Mouse (Mus musculus) embryo, embryonic 9.5 days (tissue): ENCODE measurements around the gene Rasl11b.

Experiments
- DNase-seq: peaks from one replicate; pipeline ENCODE4 v3.0.0-alpha.2; 2017; ENCODE audit errors: extremely low spot score

The Rasl11b gene

DNA sequence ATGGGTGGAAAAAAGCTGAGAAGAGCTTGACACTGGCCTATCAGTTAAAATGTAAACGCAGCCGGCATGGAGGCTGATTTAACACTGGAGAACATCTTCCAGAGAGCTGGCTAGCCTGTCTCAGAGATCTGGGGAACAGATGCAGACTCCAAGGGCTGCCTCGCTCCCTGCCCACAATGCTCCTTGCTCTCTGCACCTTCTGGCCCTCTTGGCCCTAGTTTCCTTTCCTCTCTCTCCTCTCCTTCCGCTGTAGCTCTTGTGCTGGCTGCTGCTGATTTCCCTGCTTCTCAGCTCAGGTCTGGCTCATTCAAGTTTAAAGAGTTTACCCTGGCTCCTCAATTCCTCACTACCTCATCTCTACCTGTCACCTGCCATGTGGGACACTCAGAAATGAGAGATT is 14.6 kb downstream of the Rasl11b start:
- no peak for DNase-seq

DNA sequence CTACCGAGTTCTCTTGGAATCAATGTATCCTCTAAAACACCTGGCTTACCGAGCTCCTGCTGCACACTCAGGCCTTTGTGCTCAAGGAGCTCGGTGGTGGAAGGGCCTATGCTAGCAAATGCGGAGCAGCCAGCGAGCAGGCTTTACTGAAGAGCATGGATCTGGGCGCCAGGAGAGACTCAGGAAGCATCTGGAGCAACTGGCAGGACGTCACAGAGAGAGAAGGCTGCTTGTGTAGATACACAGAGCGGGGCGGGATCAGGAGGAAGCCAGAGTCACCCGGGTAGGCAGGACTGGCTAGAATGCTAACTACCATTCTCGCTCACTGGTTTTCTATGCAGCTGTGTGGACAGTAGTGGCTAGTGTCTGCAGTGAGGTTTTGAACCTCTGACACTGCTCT is 16.3 kb downstream of the Rasl11b start:
- no peak for DNase-seq

DNA sequence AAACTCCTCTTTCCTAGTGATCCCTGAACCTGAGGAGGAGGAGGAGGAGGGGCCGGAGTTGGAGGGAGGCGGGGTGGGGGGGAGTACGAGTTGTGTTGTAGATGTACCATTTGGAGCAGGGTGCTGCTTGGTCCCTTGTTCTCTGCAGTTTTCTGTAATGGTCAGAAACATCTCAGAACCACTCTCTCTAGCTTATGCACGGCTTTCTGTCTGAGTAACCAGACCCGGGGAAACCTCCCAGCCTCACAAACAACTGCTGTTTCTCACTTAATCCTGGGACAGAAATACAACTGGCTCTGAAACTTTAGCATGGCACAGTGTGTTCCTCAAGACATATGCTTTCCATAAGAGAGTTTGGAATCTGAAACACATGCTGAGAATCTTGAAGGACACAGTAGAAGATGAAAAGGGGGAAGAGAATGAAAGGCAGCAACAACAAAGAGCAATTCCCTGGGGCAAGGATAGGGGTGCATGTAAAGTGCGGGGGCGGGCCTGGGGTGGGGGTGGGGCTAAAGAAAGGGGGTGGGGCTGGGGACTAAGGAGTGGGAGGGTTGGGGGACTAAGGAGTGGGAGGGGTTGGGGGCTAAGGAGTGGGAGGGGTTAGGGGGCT is 19.5 kb downstream of the Rasl11b start:
- DNase-seq = peak; percentile 66

DNA sequence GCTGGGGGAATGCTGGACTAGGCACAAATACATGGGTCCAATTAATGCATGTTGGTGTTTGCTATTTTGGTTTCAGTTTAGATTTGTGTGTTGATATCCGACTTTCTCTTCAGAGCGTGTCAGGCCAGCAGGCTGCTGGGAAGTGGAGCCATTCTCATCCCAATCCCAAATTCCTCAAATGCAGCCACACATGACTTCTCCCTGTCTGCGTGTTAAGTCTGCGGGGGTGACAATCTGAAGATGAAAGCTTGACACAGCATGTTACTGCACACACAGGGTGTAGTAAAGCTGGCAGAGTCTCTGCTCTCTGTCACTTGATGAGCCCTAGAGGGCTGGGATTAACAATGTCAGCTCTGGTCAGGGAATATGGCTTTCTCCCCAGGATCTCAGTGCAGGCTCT is 20.0 kb downstream of the Rasl11b start:
- DNase-seq = no peak

DNA sequence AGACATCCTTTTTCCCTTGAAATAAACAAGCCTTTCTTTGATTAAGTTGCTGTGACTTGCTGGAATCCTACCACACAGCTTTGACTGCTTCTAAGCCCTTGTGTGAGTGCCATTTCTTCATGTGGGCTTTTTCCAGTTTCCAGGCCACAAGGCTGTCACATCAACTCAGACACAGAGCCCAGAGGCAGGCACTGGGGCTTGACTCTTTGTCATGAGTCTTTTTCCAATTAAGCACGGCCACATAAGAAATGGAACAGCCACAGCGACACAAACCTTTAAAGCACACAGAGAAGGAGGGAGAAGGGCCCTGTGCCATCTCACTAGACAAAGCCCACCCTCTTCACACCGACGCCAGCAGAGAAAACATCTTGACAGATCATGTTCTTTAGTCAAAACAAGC is 23.4 kb downstream of the Rasl11b start:
- no peak for DNase-seq

DNA sequence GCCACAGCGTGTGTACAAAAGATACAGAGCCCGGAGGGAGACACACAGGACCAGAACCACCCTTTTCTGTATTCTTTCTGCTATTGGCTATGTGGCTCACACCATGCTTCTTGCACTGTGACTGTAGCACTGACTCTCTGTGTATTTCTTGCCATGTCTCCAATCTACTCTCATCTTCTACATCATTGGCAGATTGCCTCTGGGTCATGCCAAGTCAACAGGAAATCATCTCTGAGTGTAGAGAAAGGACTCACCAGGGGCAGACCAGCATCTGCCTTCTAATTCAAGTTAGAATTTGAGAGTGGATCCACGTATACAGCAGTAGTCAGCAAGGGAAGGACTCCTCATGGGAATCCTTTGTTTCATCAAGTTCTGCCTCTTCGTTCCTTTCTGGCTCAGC is 27.5 kb downstream of the Rasl11b start:
- DNase-seq = no peak

DNA sequence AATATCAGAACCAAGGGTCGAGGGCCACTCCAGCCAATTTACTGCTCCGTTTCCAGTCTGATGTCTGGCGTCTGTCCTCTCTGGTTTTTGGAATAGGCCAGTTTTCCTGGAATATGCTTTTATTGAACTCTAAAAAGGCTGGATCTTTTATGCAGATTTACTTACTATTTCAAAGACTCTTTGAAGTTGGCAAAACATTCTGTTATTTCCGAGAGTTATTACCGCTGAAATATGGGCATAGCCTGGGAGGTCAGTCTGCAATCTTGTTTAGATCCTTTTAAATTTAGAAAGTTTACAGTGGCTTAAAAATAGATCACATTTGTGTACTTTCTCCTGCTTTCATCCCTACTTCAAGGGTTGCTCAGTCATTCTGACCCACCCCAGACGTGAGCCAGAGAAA is 29.4 kb downstream of the Rasl11b start:
- no peak for DNase-seq

DNA sequence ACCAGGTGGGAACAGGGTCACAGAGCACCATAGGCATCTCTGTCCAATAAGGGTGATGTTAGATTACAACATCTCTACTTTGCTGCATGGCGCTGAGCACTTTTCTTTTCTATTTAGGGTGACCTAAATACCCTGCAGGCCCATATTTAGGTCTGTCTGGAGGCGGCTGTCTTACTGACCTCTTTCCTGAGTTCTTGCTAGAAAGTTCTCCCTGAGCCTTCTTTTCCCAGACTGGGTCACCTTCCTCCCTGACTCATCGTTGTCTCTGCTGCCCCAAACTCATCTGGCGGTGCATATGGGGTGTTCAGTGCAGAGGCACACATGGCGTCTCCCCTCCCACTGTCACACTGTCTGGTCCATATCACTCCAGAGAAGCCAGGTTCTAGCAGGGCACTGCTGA is 31.1 kb downstream of the Rasl11b start:
- DNase-seq = no peak

DNA sequence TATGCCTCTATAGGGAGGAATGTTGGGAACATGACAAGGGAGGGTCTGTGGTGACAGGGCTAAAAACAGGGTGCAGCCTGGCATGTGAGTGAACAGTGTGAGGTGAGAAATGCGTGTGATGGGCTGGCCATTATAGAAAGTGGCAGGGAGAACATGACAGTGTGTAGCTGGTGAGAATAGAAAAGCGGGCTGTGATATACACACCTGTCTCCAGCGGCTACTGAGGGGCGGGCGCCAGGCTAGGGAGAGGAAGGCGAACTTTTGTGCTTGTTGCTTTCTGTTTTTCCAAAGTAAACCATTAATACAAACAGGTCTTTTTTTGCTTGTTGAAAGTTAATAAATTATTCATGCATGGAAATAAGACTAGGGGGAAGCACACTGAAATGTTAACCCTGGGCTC is 32.3 kb downstream of the Rasl11b start:
- no peak for DNase-seq

DNA sequence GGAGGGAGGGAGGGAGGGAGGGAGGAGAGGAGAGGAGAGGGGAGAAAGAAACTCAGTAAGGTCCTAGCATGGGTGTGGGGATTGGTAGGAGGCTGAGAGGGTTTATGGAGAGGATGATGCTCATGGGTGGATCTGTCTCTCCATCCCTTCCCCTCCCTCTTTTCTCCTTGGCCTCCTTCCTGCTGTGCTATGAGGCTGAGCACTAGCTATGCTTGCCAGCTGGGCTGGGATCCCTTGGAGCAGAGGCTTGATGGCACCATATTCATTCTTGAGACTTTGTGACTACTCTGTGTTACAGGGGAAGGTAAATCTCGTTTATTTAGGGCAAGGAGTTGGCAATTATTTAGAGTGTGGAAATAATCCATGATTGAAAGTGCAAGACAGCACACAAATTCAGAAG is 33.9 kb downstream of the Rasl11b start:
- DNase-seq = no peak

DNA sequence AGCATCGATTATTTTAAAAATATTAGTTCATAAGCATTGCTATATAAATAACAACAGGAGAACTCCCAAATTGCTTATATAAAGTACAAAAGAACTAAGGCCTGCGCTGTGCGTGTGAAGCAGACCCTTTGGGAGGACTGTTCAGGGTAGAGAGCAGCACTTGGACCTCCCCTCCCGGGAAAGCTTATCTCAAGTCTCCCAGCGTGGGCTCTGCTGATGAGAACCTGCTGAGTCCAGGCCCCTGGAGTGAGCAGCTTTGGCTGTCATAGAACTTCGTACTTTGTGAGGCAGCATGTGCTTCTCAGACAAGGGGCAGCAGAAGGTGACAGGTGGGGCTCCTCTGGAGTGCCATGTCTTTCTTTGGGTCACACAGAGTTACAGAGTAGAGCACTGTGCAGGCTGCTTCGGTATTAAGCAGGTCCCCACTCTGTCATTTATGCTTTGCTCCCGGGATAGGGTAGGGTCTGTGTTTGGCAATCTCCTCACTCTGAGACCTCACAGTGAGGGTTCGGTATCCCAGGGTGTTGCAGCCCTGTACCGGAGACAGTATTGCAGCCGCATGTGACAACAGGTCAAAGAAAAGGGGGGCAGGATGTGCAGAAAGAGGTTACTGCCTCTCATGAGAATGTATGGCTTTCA is 34.8 kb downstream of the Rasl11b start:
- DNase-seq = no peak

DNA sequence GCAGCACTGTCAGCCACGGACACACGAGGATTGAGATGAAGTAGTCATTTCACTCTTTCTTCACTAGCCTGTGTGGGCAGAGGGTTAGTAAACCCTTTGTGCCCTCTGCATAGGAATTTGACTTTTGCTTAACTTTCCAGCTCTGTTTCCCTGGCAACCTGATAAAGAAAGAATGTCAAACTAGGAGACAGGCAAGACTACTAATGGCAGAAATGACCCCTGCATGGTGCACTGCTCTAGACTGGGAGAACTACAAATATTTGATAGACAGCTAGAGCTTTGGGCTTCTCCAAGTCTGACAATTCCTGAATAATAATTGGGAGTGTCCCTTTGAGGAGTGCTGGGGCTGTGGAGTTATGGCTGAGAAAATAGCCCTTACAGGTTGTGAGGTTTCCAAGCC is 35.4 kb downstream of the Rasl11b start:
- no peak for DNase-seq

DNA sequence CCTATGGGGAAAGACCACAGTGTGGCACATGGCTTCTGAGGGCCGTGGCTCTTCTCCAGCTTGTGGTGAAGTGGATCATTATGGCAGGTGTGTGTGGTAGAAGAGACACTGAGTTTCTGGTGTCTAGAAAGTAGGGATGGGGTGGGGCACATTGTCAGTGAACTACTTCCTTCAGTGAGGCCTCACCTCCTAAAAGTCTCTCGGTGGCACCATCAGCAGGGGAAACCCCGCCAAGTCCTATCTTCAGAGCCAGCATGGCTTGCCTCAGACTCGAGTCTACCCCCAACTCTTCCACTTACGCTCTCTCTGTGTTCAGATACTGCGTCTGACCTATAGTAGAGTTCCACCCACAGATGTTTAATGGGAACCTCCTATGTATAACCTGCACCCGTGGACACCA is 38.7 kb downstream of the Rasl11b start:
- DNase-seq = no peak

DNA sequence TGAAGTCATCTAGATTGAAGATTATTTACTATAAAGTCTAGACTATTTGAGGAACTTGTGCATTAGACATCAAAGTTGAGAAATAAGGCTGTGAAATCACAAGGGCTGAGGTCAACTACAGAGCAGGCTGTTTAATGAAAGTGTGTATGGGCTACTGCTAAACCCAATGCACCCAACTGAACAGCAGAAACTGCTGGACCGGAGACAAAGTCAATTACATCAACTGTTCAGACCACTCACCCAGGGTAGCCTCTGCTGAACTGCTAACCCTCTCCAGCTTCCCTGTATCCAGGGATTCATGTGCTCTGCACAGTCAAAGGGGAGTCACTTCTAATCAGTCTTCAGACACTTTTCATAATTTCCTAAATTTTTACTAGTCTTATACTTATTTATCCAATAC is 44.3 kb downstream of the Rasl11b start:
- DNase-seq = no peak

DNA sequence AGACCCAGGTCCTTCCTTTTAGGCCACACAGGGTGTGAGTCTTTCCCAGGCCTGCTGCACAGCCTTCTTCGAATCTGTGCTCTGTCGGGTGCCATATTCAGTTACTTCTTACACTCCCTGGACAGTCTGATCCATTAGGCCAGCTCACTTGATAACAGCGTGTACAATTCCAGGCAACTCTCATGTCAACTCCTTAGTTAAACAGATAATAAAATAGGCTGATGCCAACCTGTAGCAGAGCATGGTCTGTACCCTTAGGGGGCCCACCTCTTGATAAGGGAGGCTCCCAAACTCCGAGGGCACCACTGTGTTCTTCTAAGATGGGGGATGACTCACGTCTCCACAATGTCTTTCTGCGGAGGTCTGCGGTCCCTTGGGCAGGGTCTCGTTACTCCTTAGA is 45.2 kb downstream of the Rasl11b start:
- no peak for DNase-seq

DNA sequence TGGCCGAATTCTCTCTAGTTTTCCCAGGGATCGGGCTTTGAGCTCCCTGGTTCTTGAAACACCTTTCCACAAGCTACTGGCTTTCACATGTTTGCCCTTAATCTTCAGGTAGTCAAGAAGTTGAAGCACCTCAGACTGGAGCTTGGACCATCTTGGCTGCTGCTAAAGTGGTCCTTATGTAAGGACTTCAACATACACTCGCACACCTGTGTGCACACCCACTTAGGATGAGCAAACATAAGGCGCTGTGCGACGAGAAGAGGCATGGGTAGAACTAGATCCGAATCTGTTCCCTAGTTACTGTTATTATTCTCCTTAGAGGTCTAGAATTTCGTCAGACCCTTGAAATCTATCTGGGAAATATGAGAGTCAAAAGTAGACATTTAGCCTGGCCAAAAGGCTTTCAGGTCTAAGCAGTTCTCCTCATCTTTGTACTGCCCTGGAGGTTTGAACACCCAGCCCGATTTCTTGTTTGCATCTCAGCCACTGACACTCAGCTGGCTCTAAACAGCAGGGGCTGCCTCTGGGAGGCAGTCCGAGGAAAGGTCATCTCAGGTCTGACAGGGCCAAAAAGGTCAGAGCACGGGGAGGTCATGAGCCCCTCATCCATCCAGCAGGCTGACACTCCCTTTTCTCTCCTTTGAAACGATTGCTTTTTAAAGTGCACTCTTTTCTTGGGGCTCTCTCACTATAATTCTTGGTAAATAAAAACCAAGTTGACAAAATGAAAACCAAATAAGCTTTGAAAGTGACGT is 46.0 kb downstream of the Rasl11b start:
- peak; percentile 78 for DNase-seq

DNA sequence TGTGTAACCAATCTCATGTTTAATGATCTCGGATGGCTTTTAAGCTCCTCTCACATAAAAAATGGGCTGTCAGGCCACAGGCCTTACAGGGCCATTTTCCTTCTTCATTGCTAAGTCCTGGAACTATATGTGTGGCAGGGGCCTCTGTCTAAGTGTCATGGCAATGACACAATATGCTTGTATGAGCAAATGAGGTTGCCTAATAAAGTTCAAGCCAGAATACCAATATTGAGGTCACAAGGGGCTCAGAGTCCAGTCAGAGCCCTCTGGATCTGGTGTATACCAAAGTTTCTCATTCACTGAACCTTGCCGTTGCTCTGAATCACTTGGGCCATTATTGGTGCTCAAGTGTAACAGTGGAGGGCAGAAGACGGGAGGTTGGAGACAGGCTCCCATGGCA is 47.6 kb downstream of the Rasl11b start:
- no peak for DNase-seq

DNA sequence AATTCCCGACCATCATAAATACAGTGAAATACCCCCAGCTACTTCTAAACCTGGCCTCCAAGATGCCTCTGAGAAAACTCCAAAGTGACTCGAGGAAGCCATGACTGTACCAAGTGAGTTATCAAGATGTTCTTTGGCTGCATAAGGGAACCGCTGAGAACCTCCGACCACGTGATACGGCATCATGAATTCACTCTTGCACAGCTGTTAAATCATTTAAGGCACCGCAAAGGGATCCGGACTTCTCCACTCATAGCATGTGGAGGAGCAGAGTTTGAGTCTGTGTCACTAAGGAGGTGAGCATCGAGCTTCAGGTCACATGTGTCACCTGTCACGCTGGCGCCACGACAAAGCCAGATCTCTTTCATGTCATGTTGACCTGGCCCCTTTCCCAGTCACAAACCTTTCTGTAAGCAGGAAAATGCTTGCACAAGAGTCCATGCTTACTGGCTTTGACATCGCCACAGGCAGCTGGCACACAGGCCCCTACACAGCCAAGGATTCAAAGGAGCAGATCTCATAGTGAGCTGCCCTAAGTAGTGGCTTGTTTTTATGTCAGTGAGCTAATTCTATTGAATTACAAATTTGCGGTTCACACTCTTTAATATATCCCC is 49.4 kb downstream of the Rasl11b start:
- no peak for DNase-seq

DNA sequence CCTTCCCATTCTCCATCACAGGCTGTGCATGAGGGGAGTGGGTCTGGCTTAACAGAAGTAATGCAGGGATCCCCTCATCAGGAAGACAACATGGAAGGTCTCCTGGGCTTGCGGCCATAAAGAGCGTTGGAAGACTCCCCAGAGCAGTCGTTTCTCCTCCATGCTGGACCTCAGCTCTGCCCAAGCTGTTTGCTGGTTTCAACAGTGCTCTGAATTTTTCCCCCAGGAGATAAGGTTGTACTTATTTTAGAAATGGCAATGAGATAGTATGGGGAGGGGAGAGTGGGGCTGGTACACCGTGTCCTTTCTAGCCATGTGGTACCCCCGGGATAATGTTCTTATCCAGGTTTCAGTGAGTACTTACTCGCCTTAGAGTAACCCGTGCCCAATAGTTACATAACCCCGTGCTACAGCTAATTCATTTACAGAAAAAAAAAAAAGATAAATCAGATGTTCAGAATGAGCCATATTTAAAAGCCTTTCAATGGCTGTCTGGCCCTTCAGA is 50.6 kb downstream of the Rasl11b start:
- no peak for DNase-seq

DNA sequence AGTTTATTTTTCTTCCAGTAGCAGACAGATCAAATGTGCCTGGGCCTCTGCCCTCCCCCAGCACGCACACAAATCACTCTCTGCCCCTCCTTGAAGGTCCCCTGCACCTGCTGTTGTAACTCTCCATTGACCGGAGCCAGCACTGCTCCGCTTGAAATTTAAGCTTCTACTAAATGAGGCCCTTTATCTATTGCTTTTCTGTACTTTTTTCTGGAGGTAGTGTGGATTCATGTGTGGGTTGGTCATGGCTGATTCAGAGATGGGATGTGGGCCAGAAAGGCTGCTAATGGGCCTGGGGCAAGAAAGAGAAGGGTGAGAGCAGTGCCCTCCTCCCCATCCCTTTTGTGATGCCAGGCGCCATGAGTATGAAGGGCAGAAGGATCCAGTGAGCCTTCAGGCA is 51.4 kb downstream of the Rasl11b start:
- DNase-seq = no peak

DNA sequence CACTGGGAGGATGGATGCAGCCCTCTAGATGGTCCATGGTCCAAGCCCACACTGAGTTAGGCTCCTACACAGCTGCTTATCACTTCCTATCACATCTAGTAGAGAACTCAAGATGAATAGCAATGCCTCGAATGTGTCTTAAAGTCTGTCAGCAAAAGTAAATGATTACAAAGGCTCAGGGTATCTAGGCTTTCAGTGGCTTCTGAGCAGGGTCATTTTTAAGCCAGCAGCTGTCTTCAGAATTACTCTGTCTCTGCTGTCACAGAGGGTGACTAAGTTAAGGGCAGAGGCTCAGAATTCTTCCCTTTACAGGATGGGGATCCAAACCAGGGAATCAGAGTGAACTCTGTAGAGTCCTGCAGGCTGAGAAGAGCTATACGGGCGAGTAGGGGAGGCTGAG is 51.9 kb downstream of the Rasl11b start:
- DNase-seq = no peak
